Mouse (Mus musculus) right cerebral cortex, postnatal 4 days (tissue): Measurements from ENCODE around the gene Got1.
A peak's percentile ranks its signal among the peaks of the same experiment; 100 is the strongest.
"Not testable (repeated sequence)": the region's sequence is repeated elsewhere in the genome, so short reads cannot be mapped to it uniquely, and the experiment has no call there.

Experiments used
- DNase-seq: peaks from one replicate; pipeline ENCODE4 v3.0.0-alpha.2; 2022

Got1 gene

GRCm38 (mm10) chr19:43521362-43521761, 3.0 kb downstream of the Got1 start:
- no peak for DNase-seq

- DNase-seq, result no peak
Measured at GRCm38 (mm10) chr19:43520402-43520801, 4.0 kb downstream of the Got1 start.

GRCm38 (mm10) chr19:43519226-43519625, 5.2 kb downstream of the Got1 start:
- no peak for DNase-seq

GRCm38 (mm10) chr19:43518261-43518660, 6.1 kb downstream of the Got1 start:
- DNase-seq, result no peak

- no peak for DNase-seq
Measured at GRCm38 (mm10) chr19:43517808-43518207, 6.6 kb downstream of the Got1 start.

GRCm38 (mm10) chr19:43517320-43517719, 7.1 kb downstream of the Got1 start:
- no peak for DNase-seq

- no peak for DNase-seq
Measured at GRCm38 (mm10) chr19:43516397-43517035, 7.9 kb downstream of the Got1 start.

GRCm38 (mm10) chr19:43515668-43516396, 8.6 kb downstream of the Got1 start:
- DNase-seq, result no peak

GRCm38 (mm10) chr19:43513874-43514273, 10.5 kb downstream of the Got1 start:
- DNase-seq, result no peak

- no peak for DNase-seq
Measured at GRCm38 (mm10) chr19:43511621-43512620, 12.5 kb downstream of the Got1 start.

GRCm38 (mm10) chr19:43510436-43511220, 13.8 kb downstream of the Got1 start:
- no peak for DNase-seq

GRCm38 (mm10) chr19:43505441-43505840, 19.0 kb downstream of the Got1 start:
- no peak for DNase-seq

- not testable (repeated sequence) for DNase-seq
Measured at GRCm38 (mm10) chr19:43503593-43503992, 20.8 kb downstream of the Got1 start.

- DNase-seq, result no peak
Measured at GRCm38 (mm10) chr19:43502630-43503029, 21.8 kb downstream of the Got1 start.

GRCm38 (mm10) chr19:43498874-43499273, 25.5 kb downstream of the Got1 start:
- no peak for DNase-seq

GRCm38 (mm10) chr19:43497440-43497839, 27.0 kb downstream of the Got1 start:
- DNase-seq, result no peak

- DNase-seq, result peak; percentile 29
Measured at GRCm38 (mm10) chr19:43495846-43496245, 28.6 kb downstream of the Got1 start.

- no peak for DNase-seq
Measured at GRCm38 (mm10) chr19:43494914-43495313, 29.5 kb downstream of the Got1 start.

GRCm38 (mm10) chr19:43493878-43494277, 30.5 kb downstream of the Got1 start:
- DNase-seq, result no peak

- not testable (repeated sequence) for DNase-seq
Measured at GRCm38 (mm10) chr19:43493316-43493715, 31.1 kb downstream of the Got1 start.

GRCm38 (mm10) chr19:43487429-43487828, 37.0 kb downstream of the Got1 start:
- no peak for DNase-seq

- DNase-seq, result no peak
Measured at GRCm38 (mm10) chr19:43480512-43480911, 43.9 kb downstream of the Got1 start.
